Mouse (Mus musculus): ENCODE measurements around the gene Olfr5. TPM values are rescaled to one million over a fixed set of nuclear protein-coding genes. Genes with fewer than 3 reads are reported as not detected.

Olfr5 gene
- polyA plus RNA-seq, 1 experiment from 2014 or later = not detected

DNA sequence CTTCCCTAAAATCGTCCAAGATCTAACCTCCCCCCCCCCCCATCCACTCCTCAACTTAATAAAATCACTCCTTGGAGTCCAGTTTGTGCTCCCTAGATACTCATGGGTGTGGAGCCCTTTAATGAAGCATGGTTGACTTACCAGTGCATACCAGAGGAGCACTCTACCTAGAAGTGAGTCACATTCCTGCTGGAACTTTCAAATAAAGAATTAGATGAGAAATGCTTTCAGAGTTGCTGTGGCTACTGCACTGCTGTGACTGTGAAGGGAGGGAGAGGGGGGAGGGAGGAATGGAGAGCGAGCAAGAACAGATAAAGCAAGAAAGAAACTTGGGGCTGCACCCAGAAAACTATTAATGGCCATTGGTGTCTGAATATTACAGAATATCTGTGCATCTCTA, 45.6 kb downstream of the Olfr5 start:
- no peaks in the 10 kb centered on the region for H3K36me3 ChIP-seq
- no peak for ATAC-seq (ENCODE audit: extremely low read depth, insufficient number of reproducible peaks, low FRiP score, low TSS enrichment)
- no peaks in the 10 kb centered on the region; the same call in 1 of the 2 replicates for H3K9me3 ChIP-seq
- 42% methylated on average over 2 of the region's 2 CpGs for WGBS
- no peak overlapping the region for H3K4me2 ChIP-seq
- H3K4me1 ChIP-seq = no peaks in the 10 kb centered on the region
- H3K27me3 ChIP-seq (replicated peaks) = no peaks in the 10 kb centered on the region
- H3K4me3 ChIP-seq = no peak overlapping the region
- no peak overlapping the region for H3K27ac ChIP-seq (replicated peaks)
- H3K9ac ChIP-seq = no peak overlapping the region

DNA sequence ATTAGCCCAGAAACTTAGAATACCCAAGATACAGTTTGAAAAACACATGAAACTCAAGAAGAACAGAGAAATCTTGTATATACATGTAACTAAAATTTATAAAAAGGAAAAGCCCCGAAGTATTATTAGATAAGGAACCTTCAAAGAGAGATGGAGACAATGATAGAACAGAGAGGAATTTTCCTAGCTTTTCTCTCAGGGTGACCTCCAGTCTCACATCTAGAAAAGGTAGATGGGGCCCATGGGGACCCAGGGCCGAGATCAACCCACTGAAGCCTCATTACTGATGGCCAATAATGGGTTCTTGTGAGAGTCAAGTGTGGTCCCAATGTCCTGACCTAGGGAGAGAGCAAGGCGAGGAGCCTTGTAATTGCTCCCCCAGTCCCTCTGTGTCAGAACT, 48.4 kb downstream of the Olfr5 start, which contains the start of gene Olfr1344:
Gene Olfr1344, plus strand, starts transcription at position 301 of the 400 bp plus-strand sequence.
- Histone ChIP-seq H3K27me3 (replicated peaks) (no peaks in the 10 kb centered on the region), H3K9ac (no peak within 1 kb of the TSS), H3K36me3 (no peaks in the 10 kb centered on the region), H3K4me2 (no peak within 1 kb of the TSS), H3K27ac (replicated peaks) (no peak within 1 kb of the TSS), H3K4me1 (no peaks in the 10 kb centered on the region), H3K9me3 (no peaks in the 10 kb centered on the region; the same call in 1 of the 2 replicates), H3K4me3 (no peak within 1 kb of the TSS)
- ATAC-seq (ENCODE audit: extremely low read depth, insufficient number of reproducible peaks, low FRiP score, low TSS enrichment) = no peak
- WGBS = 60% methylated on average over 3 of the region's 3 CpGs

DNA sequence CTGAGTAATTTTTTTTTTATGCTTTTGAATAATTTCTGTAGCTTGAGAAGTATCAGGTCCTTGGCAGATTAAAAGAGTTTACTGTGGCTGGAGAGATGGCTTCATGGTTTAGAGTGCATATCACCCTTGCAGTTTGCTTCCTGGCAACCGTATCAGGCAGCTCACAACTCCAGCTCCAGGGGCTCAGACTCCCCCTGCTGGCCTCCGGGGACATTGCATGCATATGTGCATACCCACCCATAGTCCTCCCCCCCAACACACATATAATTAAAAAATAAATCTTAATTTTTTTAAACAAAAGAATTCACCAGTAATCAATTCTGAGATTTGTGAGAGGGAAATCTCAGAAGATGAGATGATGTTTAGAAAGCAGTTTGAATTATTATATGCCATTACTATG, 56.4 kb downstream of the Olfr5 start:
- no peak for ATAC-seq (ENCODE audit: extremely low read depth, insufficient number of reproducible peaks, low FRiP score, low TSS enrichment)
- H3K4me3 ChIP-seq = no peak overlapping the region
- H3K36me3 ChIP-seq = no peaks in the 10 kb centered on the region
- WGBS = 40% methylated on average over 2 of the region's 2 CpGs
- H3K4me2 ChIP-seq = no peak overlapping the region
- no peaks in the 10 kb centered on the region for H3K4me1 ChIP-seq
- no peak overlapping the region for H3K27ac ChIP-seq (replicated peaks)
- no peaks in the 10 kb centered on the region for H3K27me3 ChIP-seq (replicated peaks)
- H3K9ac ChIP-seq = no peak overlapping the region
- H3K9me3 ChIP-seq = peaks cover 5% of the 10 kb centered on the region

DNA sequence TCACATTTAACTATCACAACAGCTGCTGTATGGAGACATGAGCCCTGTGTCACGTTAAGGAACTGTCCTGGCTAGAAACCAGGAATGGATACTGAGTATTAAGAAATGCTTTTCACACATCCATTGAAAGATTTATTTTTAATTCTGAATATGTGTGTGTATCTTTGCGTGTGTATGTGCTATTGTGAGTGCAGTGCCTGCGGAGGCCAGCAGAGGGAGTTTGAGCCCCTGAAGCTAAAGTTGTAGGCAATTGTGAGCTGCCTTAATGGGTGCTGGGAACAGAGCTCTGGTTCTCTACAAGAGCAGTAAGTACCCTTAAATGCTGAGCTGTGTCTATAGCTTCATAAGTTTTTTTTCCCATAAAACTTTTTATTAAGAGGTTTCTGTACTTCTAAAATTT, 57.4 kb downstream of the Olfr5 start:
- no peak overlapping the region for H3K27ac ChIP-seq (replicated peaks)
- H3K9ac ChIP-seq = no peak overlapping the region
- H3K36me3 ChIP-seq = no peaks in the 10 kb centered on the region
- no peaks in the 10 kb centered on the region for H3K27me3 ChIP-seq (replicated peaks)
- ATAC-seq (ENCODE audit: extremely low read depth, insufficient number of reproducible peaks, low FRiP score, low TSS enrichment) = no peak
- no peak overlapping the region for H3K4me2 ChIP-seq
- peaks cover 5% of the 10 kb centered on the region for H3K9me3 ChIP-seq
- H3K4me1 ChIP-seq = no peaks in the 10 kb centered on the region
- H3K4me3 ChIP-seq = no peak overlapping the region
- WGBS = 78% methylated on average over 3 of the region's 3 CpGs

Other genes starting within 250 kb of the Olfr5 start
- not detected in 2 replicates for gene Epp13, start 234.2 kb downstream of the Olfr5 start, polyA plus RNA-seq (2015; fragmentation: Nextera tagmentation; extraction: Ambion mirVana)
- gene Zfp667, start 200.4 kb downstream of the Olfr5 start, polyA plus RNA-seq (2015; fragmentation: Nextera tagmentation; extraction: Ambion mirVana) = 3.6 and 4.2 TPM in 2 replicates
- gene Zfp583, start 155.7 kb downstream of the Olfr5 start, polyA plus RNA-seq (2015; fragmentation: Nextera tagmentation; extraction: Ambion mirVana) = 2.7 and 4.6 TPM in 2 replicates
- 1.0 and 1.2 TPM in 2 replicates for gene Gm3854, start 143.2 kb downstream of the Olfr5 start, polyA plus RNA-seq (2015; fragmentation: Nextera tagmentation; extraction: Ambion mirVana)
- gene Zfp78, start 123.7 kb downstream of the Olfr5 start, polyA plus RNA-seq (2015; fragmentation: Nextera tagmentation; extraction: Ambion mirVana) = 1.1 TPM in 2 replicates
- gene Zfp28, start 103.6 kb downstream of the Olfr5 start, polyA plus RNA-seq (2015; fragmentation: Nextera tagmentation; extraction: Ambion mirVana) = 7.0 and 7.4 TPM in 2 replicates
- not detected in 2 replicates for gene Smim17, start 88.2 kb downstream of the Olfr5 start, polyA plus RNA-seq (2015; fragmentation: Nextera tagmentation; extraction: Ambion mirVana)
- not detected in 2 replicates for gene Gm20715, start 76.7 kb downstream of the Olfr5 start, polyA plus RNA-seq (2015; fragmentation: Nextera tagmentation; extraction: Ambion mirVana)
- not detected in 2 replicates for gene Olfr1344, start 48.3 kb downstream of the Olfr5 start, polyA plus RNA-seq (2015; fragmentation: Nextera tagmentation; extraction: Ambion mirVana)
- not detected in 2 replicates for gene Olfr1336, start 30.8 kb downstream of the Olfr5 start, polyA plus RNA-seq (2015; fragmentation: Nextera tagmentation; extraction: Ambion mirVana)
- not detected in 2 replicates for gene Olfr1346, start 19.8 kb downstream of the Olfr5 start, polyA plus RNA-seq (2015; fragmentation: Nextera tagmentation; extraction: Ambion mirVana)
- not detected in 2 replicates for gene Olfr1347, start 12.8 kb upstream of the Olfr5 start, polyA plus RNA-seq (2015; fragmentation: Nextera tagmentation; extraction: Ambion mirVana)
- gene Olfr1348, start 21.8 kb upstream of the Olfr5 start, polyA plus RNA-seq (2015; fragmentation: Nextera tagmentation; extraction: Ambion mirVana) = not detected in 2 replicates
- gene Olfr1349, start 36.0 kb upstream of the Olfr5 start, polyA plus RNA-seq (2015; fragmentation: Nextera tagmentation; extraction: Ambion mirVana) = not detected in 2 replicates
- not detected in 2 replicates for gene Olfr1350, start 77.9 kb upstream of the Olfr5 start, polyA plus RNA-seq (2015; fragmentation: Nextera tagmentation; extraction: Ambion mirVana)
- gene Zim1, start 209.5 kb upstream of the Olfr5 start, polyA plus RNA-seq (2015; fragmentation: Nextera tagmentation; extraction: Ambion mirVana) = 8.3 and 9.0 TPM in 2 replicates
- 92.0 and 106 TPM in 2 replicates for gene Peg3, start 243.5 kb upstream of the Olfr5 start, polyA plus RNA-seq (2015; fragmentation: Nextera tagmentation; extraction: Ambion mirVana)
- gene Usp29, start 243.6 kb upstream of the Olfr5 start, polyA plus RNA-seq (2015; fragmentation: Nextera tagmentation; extraction: Ambion mirVana) = 7.4 and 7.8 TPM in 2 replicates